ENCODE assay signal across 13 mouse cellular contexts in the genomic region with DNA sequence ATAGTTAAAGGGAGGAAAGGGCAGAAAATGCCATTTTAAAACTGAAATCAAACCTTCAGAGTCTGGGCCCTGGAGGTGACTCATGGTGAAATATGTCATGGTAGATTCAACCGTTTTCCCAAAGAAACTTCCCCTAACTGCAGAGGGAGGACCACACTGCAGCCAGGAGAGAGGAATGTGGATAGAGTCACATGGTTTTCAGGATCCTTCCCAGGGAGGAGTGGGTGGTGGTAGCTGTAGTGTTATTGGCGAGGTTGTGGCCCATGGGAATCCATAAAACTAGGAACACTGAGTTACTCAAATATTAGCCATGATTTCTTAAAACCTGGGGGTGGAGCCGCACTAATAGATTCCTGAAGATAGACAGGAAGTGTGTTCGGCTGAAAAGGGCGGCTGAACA.
DNase-seq lines count a peak whose midpoint lies in the region; ATAC-seq and TF ChIP-seq lines count a peak whose summit lies in the region.
"Had no signal": no experiment of that assay in that cellular context is flagged by ENCODE, and none has a peak within 500 bp of the region (broad histone marks: within the 10 kb centered on the region; RNA-seq: fewer than 3 reads in every experiment).

No protein-coding gene starts in this region.

- no peaks in the 10 kb centered on the region; the same call in 1 of the 2 replicates for H3K4me1 ChIP-seq in lung, postnatal 0 days (ENCODE audit: insufficient read depth, low read depth, low read length)
- no peaks in the 10 kb centered on the region for H3K4me1 ChIP-seq in midbrain, postnatal 0 days (ENCODE audit: insufficient read depth, low read length)

- TF ChIP-seq CTCF in lung, postnatal 0 days (IDR thresholded peaks at IDR 0.05) = no peak
- TF ChIP-seq CTCF in midbrain, postnatal 0 days (IDR thresholded peaks at IDR 0.05) = no peak

- no peak overlapping the region for H3K4me3 ChIP-seq in lung, postnatal 0 days (ENCODE audit: low read depth, low read length)
- no peak overlapping the region for H3K4me3 ChIP-seq in midbrain, postnatal 0 days (ENCODE audit: low read depth, low read length)
- H3K4me3 ChIP-seq: hindbrain, embryonic 13.5 days had no signal

- H3K9ac ChIP-seq in lung, postnatal 0 days (replicated peaks; ENCODE audit: low read depth) = no peak overlapping the region
- H3K9ac ChIP-seq in midbrain, postnatal 0 days (replicated peaks; ENCODE audit: low read length, poor library complexity, severe bottlenecking) = no peak overlapping the region
- H3K9ac ChIP-seq: hindbrain, embryonic 13.5 days had no signal

- ATAC-seq in lung, postnatal 0 days = peak; percentile 23; the same call in 1 of the 2 replicates
- no peak for ATAC-seq in midbrain, postnatal 0 days (ENCODE audit: low FRiP score)

- H3K27me3 ChIP-seq in lung, postnatal 0 days (replicated peaks; ENCODE audit: insufficient read depth, low read length) = no peaks in the 10 kb centered on the region
- no peaks in the 10 kb centered on the region for H3K27me3 ChIP-seq in midbrain, postnatal 0 days (ENCODE audit: insufficient read depth, low read length)
- H3K27me3 ChIP-seq: hindbrain, embryonic 13.5 days had no signal

- peak; percentile 22 for DNase-seq in adrenal gland, adult 2 months
- DNase-seq in adrenal gland, adult 18-20 months (ENCODE audit: low spot score in 2 of 2) = no peak
- no peak for DNase-seq in lung, postnatal 0 days (ENCODE audit: low spot score)
- DNase-seq in lung, postnatal 14 days = no peak
- DNase-seq in heart, adult 9 months (ENCODE audit: low spot score in 2 of 2) = peak; percentile 65 to 71
- peak; percentile 26 for DNase-seq in testis, postnatal 14 days (ENCODE audit: low spot score)
- no peak for DNase-seq in layer of hippocampus, postnatal 36 days
- no peak for DNase-seq in midbrain, postnatal 0 days (ENCODE audit: low spot score)
- DNase-seq: cerebellum, adult 11-12 months; kidney, adult 8-10 months; thymus, postnatal 4 days had no signal

- TF ChIP-seq EP300 in lung, postnatal 0 days (IDR thresholded peaks at IDR 0.05) = no peak

- no peak overlapping the region for H3K4me2 ChIP-seq in lung, postnatal 0 days (replicated peaks; ENCODE audit: low read depth, low read length)
- H3K4me2 ChIP-seq in midbrain, postnatal 0 days (ENCODE audit: low read depth, low read length, poor library complexity, severe bottlenecking) = no peak overlapping the region
- H3K4me2 ChIP-seq: hindbrain, embryonic 13.5 days had no signal

- no peak overlapping the region for H3K27ac ChIP-seq in lung, postnatal 0 days (ENCODE audit: low read length)
- no peak overlapping the region for H3K27ac ChIP-seq in midbrain, postnatal 0 days (ENCODE audit: low read depth, low read length)
- H3K27ac ChIP-seq: hindbrain, embryonic 13.5 days had no signal

- no peaks in the 10 kb centered on the region for H3K36me3 ChIP-seq in lung, postnatal 0 days (ENCODE audit: insufficient read depth, low read length)
- H3K36me3 ChIP-seq in midbrain, postnatal 0 days (ENCODE audit: insufficient read depth, low read length) = no peaks in the 10 kb centered on the region
- H3K36me3 ChIP-seq: G1E; hindbrain, embryonic 13.5 days had no signal

- no peaks in the 10 kb centered on the region for H3K9me3 ChIP-seq in lung, postnatal 0 days (ENCODE audit: low read length)
- H3K9me3 ChIP-seq in midbrain, postnatal 0 days (ENCODE audit: low read length) = no peaks in the 10 kb centered on the region
- H3K9me3 ChIP-seq: G1E; hindbrain, embryonic 13.5 days had no signal

- WGBS in lung, postnatal 0 days = 57% methylated on average over 5 of the region's 5 CpGs
- WGBS in midbrain, postnatal 0 days = 78% methylated on average over 5 of the region's 5 CpGs

Comparison
In these comparisons a context has a peak if more than half of its experiments do, and no peak if none do; other contexts are left out.
1. DNase-seq: peak in adrenal gland, adult 2 months (single experiment), heart, adult 9 months (2 of 2) and testis, postnatal 14 days (single experiment); none in adrenal gland, adult 18-20 months (0 of 2), lung, postnatal 0 days (single experiment), lung, postnatal 14 days (single experiment), layer of hippocampus, postnatal 36 days (0 of 2) and midbrain, postnatal 0 days (single experiment).